14 mouse cellular contexts compared by ENCODE assay signal in genomic region chr5:131828607-131829006, GRCm38 (mm10).
DNase-seq lines count a peak whose midpoint lies in the region; TF ChIP-seq lines count a peak whose summit lies in the region.
"Had no signal": no experiment of that assay in that cellular context is flagged by ENCODE, and none has a peak within 500 bp of the region (broad histone marks: within the 10 kb centered on the region; RNA-seq: fewer than 3 reads in every experiment).

No protein-coding gene starts in this region.

- peaks cover 15% of the 10 kb centered on the region for H3K27me3 ChIP-seq in embryonic facial prominence, embryonic 10.5 days (replicated peaks; ENCODE audit: low read depth, poor library complexity, severe bottlenecking)
- H3K27me3 ChIP-seq: CH12.LX, Patski had no signal

- intact Hi-C loops in gastrocnemius, adult 2 months (cut with DNase I) = no loop called here

- H3K27ac ChIP-seq in gastrocnemius, adult 2 months = peak overlapping the region; percentile 52; the same call in 1 of the 2 replicates
- peak overlapping the region; percentile 61 for H3K27ac ChIP-seq in brown adipose tissue, adult 24 weeks (replicated peaks; ENCODE audit: low read depth, low read length)
- no peak overlapping the region for H3K27ac ChIP-seq in embryonic facial prominence, embryonic 10.5 days (replicated peaks)

- H3K4me1 ChIP-seq in brown adipose tissue, adult 24 weeks (ENCODE audit: control insufficient read depth, insufficient read depth, insufficient read length, low read length) = peaks cover 6% of the 10 kb centered on the region; the same call in 1 of the 2 replicates
- peaks cover 46% of the 10 kb centered on the region for H3K4me1 ChIP-seq in embryonic facial prominence, embryonic 10.5 days

- H3K9me3 ChIP-seq in embryonic facial prominence, embryonic 10.5 days = no peaks in the 10 kb centered on the region

- 76% methylated on average over 2 of the region's 2 CpGs for WGBS in embryonic facial prominence, embryonic 10.5 days

- H3K4me3 ChIP-seq in gastrocnemius, adult 2 months = no peak overlapping the region
- H3K4me3 ChIP-seq in brown adipose tissue, adult 24 weeks (ENCODE audit: insufficient read depth, low read depth, low read length) = no peak overlapping the region
- H3K4me3 ChIP-seq in embryonic facial prominence, embryonic 10.5 days = no peak overlapping the region

- no peak for DNase-seq in gastrocnemius, adult 2 months
- DNase-seq in gastrocnemius, postnatal 25 days = no peak
- peak; percentile 82 for DNase-seq in fat pad, adult 2 months (ENCODE audit: extremely low read depth, low read depth, low spot score)
- peak; percentile 60 for DNase-seq in gonadal fat pad, adult 2 months (ENCODE audit: low read depth)
- DNase-seq in heart, adult 9 months (ENCODE audit: low spot score in 2 of 2) = no peak
- DNase-seq in cerebellum, adult 9-10 months = no peak
- DNase-seq in embryonic facial prominence, embryonic 10.5 days (ENCODE audit: low spot score) = no peak
- DNase-seq: cerebellum, adult 11 months; cerebellum, adult 11-12 months; cerebellum, adult 18-20 months had no signal

- TF ChIP-seq CTCF in gastrocnemius, adult 2 months (IDR thresholded peaks at IDR 0.05) = no peak

- H3K36me3 ChIP-seq in embryonic facial prominence, embryonic 10.5 days (replicated peaks) = no peaks in the 10 kb centered on the region
- H3K36me3 ChIP-seq: G1E had no signal

Comparison
In these comparisons a context has a peak if more than half of its experiments do, and no peak if none do; other contexts are left out.
1. DNase-seq: peak in fat pad, adult 2 months (single experiment) and gonadal fat pad, adult 2 months (single experiment); none in gastrocnemius, adult 2 months (single experiment), gastrocnemius, postnatal 25 days (single experiment), heart, adult 9 months (0 of 2), cerebellum, adult 9-10 months (single experiment) and embryonic facial prominence, embryonic 10.5 days (single experiment).